Mouse (Mus musculus) C3H10T1/2 (cell line): ENCODE results near the gene Vdac2. TPM values are rescaled to one million over a fixed set of nuclear protein-coding genes. Genes with fewer than 3 reads are reported as not detected.

Experiments
- polyA plus RNA-seq, 2 experiments: library from polyadenylated mRNA; unstranded; fragments of >200 nt; fragmentation: generic; extraction: Trizol; gene quantifications; one replicate each; pipeline ENCODE4 v1.2.1; 2012; ENCODE audit warnings: missing spikeins in 2 of 2

Vdac2 gene
- polyA plus RNA-seq = 100 to 1,000 TPM in 1 of 2 experiments, 10 to 100 TPM in 1; 94.4 to 139 TPM

DNA sequence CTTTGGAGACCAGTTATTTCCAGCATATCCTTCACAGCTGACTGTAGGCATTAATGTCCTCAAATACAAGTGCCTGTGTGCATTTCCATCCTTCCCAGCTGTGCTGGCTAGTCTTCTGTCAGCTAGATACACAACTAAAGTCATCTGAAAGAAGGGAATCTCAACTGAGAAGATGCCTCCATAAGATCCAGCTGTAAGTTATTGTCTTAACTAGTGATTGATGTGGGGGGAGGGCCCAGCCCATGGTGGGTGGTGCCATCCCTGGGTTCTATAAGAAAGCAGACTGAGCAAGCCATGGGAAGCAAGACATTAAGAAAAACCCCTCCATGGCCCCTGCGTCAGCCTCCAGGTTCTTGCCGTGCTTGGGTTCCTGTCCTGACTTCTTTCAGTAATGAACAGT, at the start of gene Vdac2:
TSS of gene Vdac2 (plus strand) at position 301 of the 400 bp plus-strand sequence.

DNA sequence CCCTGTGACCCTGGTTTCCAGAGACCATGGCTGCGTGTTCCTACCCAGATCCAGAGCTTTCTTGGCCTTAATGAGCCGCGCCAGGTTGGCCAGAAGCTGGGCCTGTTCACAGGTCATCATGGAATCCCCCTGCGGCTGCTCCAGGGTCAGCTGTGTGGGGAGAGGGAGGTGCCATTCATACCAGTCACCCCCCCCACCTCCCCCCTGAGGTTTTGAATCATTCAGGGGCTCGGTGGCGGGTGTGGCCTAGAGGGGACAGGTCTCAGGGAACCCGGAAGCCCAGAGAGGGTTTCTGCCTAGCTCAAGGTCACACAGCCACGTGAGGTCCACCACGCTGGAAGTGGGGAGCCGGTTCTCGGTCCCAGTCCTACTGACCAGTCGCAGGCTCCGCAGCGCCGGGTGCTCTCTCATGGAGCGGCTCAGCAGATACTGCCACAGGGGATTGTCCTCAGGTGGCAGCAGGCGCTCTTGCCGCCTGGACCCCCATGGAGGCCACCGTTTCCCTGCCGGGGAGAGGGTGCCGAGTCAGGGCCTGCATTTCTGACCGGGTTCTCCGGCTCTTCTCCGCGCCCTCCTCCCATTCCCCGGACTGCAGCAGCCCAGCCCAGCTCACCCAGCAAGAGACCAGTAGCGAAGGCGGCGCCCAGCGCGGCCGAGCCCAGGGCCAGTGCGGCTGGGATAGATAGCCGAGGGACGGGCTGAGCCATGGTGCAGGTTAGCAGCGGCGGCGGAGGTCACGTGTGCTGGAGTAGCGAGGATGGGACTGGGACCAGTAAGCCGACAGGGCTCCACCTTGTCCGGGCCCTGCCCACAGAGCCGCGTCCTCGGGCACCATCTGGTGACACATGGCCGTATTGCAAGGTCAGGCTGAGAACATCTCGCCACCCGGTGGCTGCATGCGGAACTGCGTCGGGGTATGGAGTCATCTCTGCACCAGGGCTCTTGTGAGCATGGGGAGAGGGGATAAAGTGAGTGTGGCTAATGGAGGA, 23.4 kb downstream of the Vdac2 start, which contains the start of gene Comtd1:
TSS of gene Comtd1 (minus strand) at position 812 of the 989 bp plus-strand sequence.

Other genes starting within 250 kb of the Vdac2 start
- under 1 TPM in 1 of 2 experiments, not detected in 1; 0.05 TPM for gene Dupd1, start 110.7 kb upstream of the Vdac2 start, polyA plus RNA-seq
- gene Samd8, start 74.7 kb upstream of the Vdac2 start, polyA plus RNA-seq = 1 to 10 TPM; 1.4 to 3.2 TPM
- under 1 TPM; 0.07 to 0.31 TPM for gene Dusp13, start 74.1 kb upstream of the Vdac2 start, polyA plus RNA-seq
- gene Comtd1, start 23.7 kb downstream of the Vdac2 start, polyA plus RNA-seq = 10 to 100 TPM; 28.1 to 79.2 TPM
- gene Zfp503, start 164.4 kb downstream of the Vdac2 start, polyA plus RNA-seq = 10 to 100 TPM in 1 of 2 experiments, 1 to 10 TPM in 1; 2.3 to 33.2 TPM
- under 1 TPM in 1 of 2 experiments, not detected in 1; 0.48 TPM for gene Lrmda, start 194.5 kb downstream of the Vdac2 start, polyA plus RNA-seq